Mouse (Mus musculus): ENCODE data around the gene Myh14. TPM values are rescaled to one million over a fixed set of nuclear protein-coding genes. Genes with fewer than 3 reads are reported as not detected.

The Myh14 gene
- total and polyA plus RNA-seq, 3 experiments: under 0.01 to 0.08 TPM; not detected in 1

GRCm38 (mm10) chr7:44601646-44602045 lies 69.0 kb downstream of the Myh14 start:
- Histone ChIP-seq H3K27ac (ENCODE audit: control insufficient read depth, low read depth, low read length) (no peak overlapping the region), H3K36me3 (ENCODE audit: control insufficient read depth in 1 of 2, insufficient read depth in 2 of 2, low read length in 2 of 2) (no peaks in the 10 kb centered on the region), H3K9me3 (replicated peaks; ENCODE audit: insufficient read depth, low read length) (no peaks in the 10 kb centered on the region), H3K79me2 (ENCODE audit: control insufficient read depth, insufficient read depth, low read length, poor library complexity) (no peaks in the 10 kb centered on the region), H3K4me3 (ENCODE audit: control insufficient read depth in 1 of 2, insufficient read depth in 1 of 2, low read depth in 2 of 2, low read length in 2 of 2) (no peak overlapping the region), H3K9ac (ENCODE audit: control insufficient read depth, low read depth, low read length, poor library complexity, severe bottlenecking) (no peak overlapping the region), H3K27me3 (ENCODE audit: control insufficient read depth in 1 of 2, insufficient read depth in 2 of 2, low read length in 2 of 2) (no peaks in the 10 kb centered on the region), H3K4me1 (ENCODE audit: control insufficient read depth in 1 of 2, insufficient read depth in 2 of 2, low read length in 2 of 2) (no peaks in the 10 kb centered on the region)
- TF ChIP-seq TCF12 (IDR thresholded peaks at IDR 0.05; ENCODE audit: low read depth, low read length) (no peak), ETS1 (IDR thresholded peaks at IDR 0.05; ENCODE audit: low read depth, low read length) (no peak), ZC3H11A (IDR thresholded peaks at IDR 0.05; ENCODE audit: low read depth, low read length) (no peak), KAT2A (conservative IDR thresholded peaks at IDR 0.05; ENCODE audit: low read depth, low read length) (no peak), CHD1 (IDR thresholded peaks at IDR 0.05; ENCODE audit: low read depth, low read length) (no peak), MEF2A (IDR thresholded peaks at IDR 0.05; ENCODE audit: extremely low read depth, insufficient replicate concordance, low read depth, low read length, poor library complexity, severe bottlenecking) (no peak), CHD2 (IDR thresholded peaks at IDR 0.05; ENCODE audit: low read length) (no peak), MAFK (IDR thresholded peaks at IDR 0.05; ENCODE audit: borderline replicate concordance, low read depth, low read length) (no peak), MAZ (IDR thresholded peaks at IDR 0.05; ENCODE audit: low read depth, low read length) (no peak), USF1 (IDR thresholded peaks at IDR 0.05; ENCODE audit: low read depth, low read length) (no peak), ELF1 (IDR thresholded peaks at IDR 0.05; ENCODE audit: low read depth, low read length) (no peak), USF2 (IDR thresholded peaks at IDR 0.05; ENCODE audit: borderline replicate concordance in 1 of 2, insufficient read depth in 1 of 2, low read depth in 1 of 2, low read length in 2 of 2) (no peak), MAX (IDR thresholded peaks at IDR 0.05; ENCODE audit: low read length) (no peak), ZKSCAN1 (IDR thresholded peaks at IDR 0.05; ENCODE audit: low read depth, low read length) (no peak), JUND (IDR thresholded peaks at IDR 0.05; ENCODE audit: low read depth, low read length) (no peak), ZNF384 (IDR thresholded peaks at IDR 0.05; ENCODE audit: low read depth, low read length) (no peak), EP300 (IDR thresholded peaks at IDR 0.05; ENCODE audit: low read depth in 1 of 2, low read length in 2 of 2) (no peak), GABPA (IDR thresholded peaks at IDR 0.05; ENCODE audit: low read depth, low read length) (no peak)
- no peak for DNase-seq (ENCODE audit: low read depth, low spot score)

GRCm38 (mm10) chr7:44600691-44601262 lies 69.9 kb downstream of the Myh14 start:
- DNase-seq (ENCODE audit: low read depth, low spot score): no peak
- TF ChIP-seq MAFK (IDR thresholded peaks at IDR 0.05; ENCODE audit: borderline replicate concordance, low read depth, low read length): no peak
- Histone ChIP-seq H3K4me1 (ENCODE audit: control insufficient read depth in 1 of 2, insufficient read depth in 2 of 2, low read length in 2 of 2) (no peaks in the 10 kb centered on the region), H3K79me2 (ENCODE audit: control insufficient read depth, insufficient read depth, low read length, poor library complexity) (no peaks in the 10 kb centered on the region), H3K27ac (ENCODE audit: control insufficient read depth, low read depth, low read length) (no peak overlapping the region), H3K4me3 (ENCODE audit: control insufficient read depth in 1 of 2, insufficient read depth in 1 of 2, low read depth in 2 of 2, low read length in 2 of 2) (no peak overlapping the region), H3K9me3 (replicated peaks; ENCODE audit: insufficient read depth, low read length) (no peaks in the 10 kb centered on the region), H3K36me3 (ENCODE audit: control insufficient read depth in 1 of 2, insufficient read depth in 2 of 2, low read length in 2 of 2) (no peaks in the 10 kb centered on the region), H3K9ac (ENCODE audit: control insufficient read depth, low read depth, low read length, poor library complexity, severe bottlenecking) (no peak overlapping the region), H3K27me3 (ENCODE audit: control insufficient read depth in 1 of 2, insufficient read depth in 2 of 2, low read length in 2 of 2) (no peaks in the 10 kb centered on the region)

Measured in MEL (cell line).